Mouse (Mus musculus) gastrocnemius, postnatal 10 days (tissue): Measurements from ENCODE around the gene Pawr. TPM values are rescaled to one million over a fixed set of nuclear protein-coding genes. Genes with fewer than 3 reads are reported as not detected.
"Not testable (repeated sequence)": the region's sequence is repeated elsewhere in the genome, so short reads cannot be mapped to it uniquely, and the experiment has no call there.

ENCODE experiments used
- DNase-seq: peaks from one replicate; pipeline ENCODE4 v3.0.0; 2021; ENCODE audit warnings: mixed read lengths
- total RNA-seq, 2 experiments: library from RNA; stranded (reverse); gene quantifications; 2 replicates each; pipeline ENCODE4 v1.2.3; 2021

Gene Pawr
- total RNA-seq, 2 experiments from 2014 or later: 1.7 to 2.2 TPM

DNA sequence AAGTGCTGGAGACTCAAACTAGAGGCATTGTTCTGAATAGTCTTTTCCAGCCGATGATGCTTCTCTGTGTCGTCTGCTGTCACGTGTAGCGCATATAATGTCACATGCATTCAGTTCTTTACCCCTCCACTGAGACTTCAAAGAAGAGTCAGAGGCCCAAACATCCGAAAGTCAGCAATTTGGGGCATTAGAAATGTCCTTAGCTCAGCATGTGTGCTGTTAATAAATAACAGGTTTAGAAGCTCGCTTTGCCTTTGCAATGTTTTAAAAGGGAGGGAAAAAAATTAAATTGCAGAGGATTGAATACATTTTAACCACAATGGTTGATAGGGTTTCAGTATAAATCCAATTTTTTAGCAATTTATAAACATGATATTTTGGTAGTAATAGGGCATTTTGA lies 18.1 kb upstream of the Pawr start:
- no peak for DNase-seq

DNA sequence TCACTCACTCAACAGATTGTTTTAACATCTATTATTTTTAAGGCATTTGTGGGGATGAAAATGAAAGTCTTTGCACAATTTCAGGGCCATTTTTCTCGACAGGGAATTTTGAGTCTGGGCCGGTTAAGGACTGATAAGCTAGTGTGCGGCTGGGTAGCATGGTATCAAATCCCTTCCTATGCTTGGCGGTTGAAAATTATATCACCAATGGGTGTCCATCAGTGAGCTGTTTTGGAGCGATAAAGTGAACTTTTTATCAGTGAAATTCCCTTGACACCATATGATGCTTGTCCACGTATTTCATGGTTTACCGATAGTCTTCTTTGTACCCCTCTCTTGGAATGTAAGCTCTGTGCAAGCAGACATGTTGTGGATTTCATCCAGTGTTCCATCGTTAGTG lies 17.5 kb upstream of the Pawr start:
- no peak for DNase-seq

DNA sequence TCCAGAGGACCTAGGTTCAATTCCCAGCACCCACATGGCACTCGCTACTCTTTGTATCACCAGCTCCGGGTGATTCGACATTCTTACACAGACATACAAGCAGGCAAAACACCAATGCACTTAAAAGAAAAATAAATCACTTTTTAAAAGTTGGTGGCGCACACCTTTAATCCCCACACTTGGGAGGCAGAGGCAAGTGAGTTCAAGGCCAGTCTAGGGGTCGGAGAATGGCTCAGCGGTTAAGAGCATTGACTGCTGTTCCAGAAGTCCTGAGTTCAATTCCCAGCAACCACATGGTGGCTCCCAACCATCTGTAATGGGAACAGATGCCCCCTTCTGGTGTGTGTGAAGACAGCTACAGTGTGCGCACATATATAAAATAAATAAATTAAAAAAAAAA lies 16.7 kb upstream of the Pawr start:
- no peak for DNase-seq

DNA sequence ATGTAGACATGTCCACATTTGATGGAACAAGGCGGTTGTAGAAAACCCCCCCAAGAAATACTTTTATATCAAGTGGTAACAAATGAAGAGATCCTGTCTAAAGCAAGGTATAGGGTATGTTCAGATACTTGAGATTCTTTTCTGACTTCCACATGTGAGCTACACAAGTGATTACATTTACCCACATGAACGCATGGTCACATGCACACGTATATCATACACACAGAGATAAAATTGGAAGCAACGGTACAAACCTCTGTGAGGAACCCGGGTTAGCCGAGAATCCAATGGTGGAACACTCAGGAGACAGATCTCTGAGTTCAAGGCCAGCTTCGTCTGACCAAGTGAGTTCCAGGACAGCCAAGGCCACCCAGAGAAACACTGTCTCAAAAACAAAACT lies 3.6 kb upstream of the Pawr start:
- no peak for DNase-seq

DNA sequence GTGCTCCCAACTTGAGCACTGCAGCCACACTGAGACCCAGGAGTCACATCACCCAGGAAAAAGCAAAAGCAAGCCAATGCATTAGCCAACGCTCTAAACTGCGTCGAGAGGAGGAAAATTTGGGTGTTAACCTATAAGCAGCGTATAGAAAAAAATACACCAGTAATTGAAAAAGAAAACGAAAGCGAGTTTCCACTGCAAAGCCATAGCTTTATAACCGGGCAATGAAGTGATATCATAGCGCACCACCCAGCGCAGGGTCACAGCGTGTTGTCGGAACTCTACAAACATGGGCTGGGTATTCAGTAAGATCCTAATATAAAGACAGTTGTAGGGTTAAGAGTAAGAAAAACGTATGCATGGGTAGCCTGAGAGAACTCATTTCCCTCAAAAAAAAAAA lies 2.9 kb upstream of the Pawr start:
- DNase-seq: no peak

DNA sequence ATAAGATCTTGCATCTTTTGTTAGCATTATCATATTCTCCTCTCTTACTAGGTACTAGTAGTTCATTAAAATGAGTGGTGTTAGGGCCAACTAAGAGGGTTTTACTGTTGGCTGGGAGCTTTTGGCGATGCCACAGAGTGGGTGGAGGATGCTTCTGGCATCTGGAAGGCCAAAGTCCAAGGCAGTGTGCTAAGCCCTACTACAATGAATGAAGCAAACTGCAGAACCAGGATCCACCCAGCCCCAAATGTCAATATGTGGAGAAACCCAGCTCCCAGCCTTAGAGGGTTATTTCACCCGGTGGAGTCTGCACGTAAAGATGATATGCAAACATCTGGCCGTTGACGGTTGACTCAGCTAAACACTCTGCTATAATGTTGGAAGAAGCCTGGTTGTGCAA lies 2.1 kb upstream of the Pawr start:
- DNase-seq: no peak

DNA sequence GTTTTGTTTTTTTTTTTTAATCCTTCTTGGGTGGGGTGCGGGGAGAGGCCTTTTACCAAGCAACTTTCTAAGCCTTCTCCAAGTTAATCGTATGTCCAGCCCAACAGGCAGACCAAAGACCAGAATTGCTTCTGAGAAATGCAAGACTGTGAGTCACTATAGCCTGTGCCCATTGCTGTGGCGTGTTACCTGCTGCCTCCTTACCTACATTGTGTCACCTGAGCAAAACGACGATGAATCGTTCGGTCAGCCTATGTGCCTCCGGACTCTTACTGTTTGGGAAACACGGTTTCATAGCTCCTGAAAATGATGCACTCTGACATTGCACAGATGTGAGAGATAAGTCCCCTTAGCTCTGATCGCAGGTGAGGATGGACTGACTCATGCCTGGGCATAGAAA lies 957 bp upstream of the Pawr start:
- DNase-seq: no peak

DNA sequence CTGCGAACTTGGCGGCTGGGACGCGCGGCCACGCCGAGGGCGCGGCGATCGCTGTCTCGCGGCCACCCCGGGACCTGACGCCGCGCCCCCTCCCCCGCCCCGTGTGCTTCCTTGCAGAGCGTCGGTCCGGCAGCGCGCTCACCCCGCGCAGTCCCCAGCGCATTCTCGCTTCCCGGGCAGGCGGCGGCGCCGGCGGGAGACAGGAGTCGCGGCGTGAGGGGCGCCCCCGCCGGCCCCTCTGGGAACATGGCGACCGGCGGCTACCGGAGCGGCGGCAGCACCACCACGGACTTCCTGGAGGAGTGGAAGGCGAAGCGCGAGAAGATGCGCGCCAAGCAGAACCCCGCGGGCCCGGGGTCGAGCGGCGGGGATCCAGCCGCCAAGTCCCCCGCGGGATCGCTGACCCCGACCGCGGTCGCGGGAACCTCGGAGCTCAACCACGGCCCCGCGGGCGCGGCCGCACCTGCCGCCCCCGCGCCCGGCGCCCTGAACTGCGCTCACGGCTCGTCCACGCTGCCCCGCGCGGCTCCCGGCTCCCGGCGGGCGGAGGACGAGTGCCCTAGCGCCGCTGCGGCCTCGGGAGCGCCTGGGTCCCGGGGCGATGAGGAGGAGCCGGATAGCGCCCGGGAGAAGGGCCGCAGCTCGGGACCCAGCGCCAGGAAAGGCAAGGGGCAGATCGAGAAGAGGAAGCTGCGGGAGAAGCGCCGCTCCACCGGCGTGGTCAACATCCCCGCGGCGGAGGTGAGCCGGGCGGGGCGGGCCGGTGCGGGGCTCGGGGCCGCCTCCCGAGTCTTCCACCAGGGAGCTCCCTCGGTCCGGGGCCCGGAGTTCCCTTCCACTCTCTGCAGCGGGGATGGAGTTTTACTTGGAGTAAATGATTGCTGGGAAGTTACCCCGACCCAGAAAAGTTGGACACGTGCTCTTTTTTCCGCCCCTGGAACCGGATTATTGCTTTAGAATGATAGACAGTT lies 935 bp downstream of the Pawr start:
- DNase-seq: peak; percentile 53

DNA sequence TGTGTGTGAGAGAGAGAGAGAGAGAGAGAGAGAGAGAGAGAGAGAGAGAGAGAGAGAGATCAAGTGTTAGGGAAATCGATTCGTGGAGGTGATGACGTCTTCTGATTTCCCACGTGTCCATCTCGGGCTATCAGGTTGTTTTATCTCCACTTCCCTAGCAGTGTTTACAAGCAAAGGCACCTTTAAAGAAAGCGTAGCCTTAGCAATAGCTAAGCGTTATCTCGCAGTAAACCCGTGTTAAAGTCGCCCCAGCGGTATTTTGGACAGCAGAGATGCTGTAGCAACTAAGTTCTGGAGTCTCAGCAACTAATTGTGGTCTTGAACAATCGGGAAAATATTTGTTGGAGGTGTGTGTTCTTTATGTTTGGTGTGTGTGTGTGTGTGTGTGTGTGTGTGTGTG lies 1.7 kb downstream of the Pawr start:
- no peak for DNase-seq

DNA sequence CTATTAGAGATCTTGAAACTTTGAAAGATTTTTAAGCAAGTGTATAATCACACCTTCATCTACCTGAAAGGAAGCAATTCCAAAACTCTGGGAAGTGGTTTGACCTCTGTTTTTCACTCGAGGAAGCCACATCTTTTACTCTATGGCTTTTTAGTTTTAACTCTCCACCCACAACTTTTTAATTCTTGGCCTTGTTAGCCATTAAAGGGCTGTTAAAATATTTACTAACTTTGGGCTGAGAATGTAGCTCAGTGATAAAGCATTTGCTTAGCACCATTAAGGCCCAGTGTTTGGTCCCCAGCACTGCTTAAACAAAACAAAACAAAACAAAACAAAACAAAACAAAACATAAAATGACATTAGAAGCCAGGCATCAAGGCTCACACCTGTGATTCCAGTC lies 2.2 kb downstream of the Pawr start:
- no peak for DNase-seq

DNA sequence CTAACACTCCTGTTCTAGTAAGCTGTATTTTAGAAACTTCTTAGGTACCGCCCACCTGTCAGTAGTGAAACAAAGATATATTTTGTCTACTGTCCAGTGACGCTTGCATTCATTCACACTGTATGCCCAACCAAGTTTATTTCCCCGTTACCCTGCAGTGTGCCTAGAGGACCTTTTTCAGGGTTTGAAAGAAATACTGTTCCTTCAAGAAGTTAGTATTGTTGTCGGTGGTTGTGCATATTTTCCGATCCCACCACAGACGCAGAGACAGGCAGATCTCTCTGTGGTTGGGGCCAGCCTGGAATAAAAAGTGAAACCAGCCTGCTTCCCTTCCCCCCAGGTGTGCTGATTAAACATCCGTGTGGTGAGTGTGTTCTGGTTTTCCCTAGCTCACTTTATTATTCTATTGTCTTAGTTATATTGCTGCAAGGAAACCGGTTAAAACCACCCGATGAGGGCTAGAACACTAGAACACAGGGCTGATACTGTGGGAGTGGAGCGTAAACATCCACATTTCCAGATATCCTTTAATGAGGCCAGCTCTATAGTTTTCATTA lies 3.9 kb downstream of the Pawr start:
- no peak for DNase-seq

DNA sequence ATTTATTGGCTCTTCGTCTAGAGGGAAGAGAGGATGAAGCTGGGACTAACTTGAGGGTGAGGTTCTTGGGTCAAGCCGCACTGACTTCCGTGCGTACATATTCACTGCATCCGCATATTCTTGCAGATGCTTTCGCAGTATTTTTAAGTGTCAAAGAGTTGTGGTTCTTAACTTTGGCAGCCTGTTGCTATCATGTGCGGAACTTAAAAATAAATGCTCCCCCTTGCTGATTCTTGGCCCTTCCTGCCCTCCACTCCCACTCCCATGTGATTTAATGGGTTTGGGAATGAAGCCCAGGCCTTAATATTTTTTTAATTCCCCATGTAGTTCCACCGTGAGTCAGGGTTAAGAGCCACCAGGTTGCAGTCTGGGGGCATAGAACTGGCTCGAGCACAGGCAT lies 4.7 kb downstream of the Pawr start:
- no peak for DNase-seq

DNA sequence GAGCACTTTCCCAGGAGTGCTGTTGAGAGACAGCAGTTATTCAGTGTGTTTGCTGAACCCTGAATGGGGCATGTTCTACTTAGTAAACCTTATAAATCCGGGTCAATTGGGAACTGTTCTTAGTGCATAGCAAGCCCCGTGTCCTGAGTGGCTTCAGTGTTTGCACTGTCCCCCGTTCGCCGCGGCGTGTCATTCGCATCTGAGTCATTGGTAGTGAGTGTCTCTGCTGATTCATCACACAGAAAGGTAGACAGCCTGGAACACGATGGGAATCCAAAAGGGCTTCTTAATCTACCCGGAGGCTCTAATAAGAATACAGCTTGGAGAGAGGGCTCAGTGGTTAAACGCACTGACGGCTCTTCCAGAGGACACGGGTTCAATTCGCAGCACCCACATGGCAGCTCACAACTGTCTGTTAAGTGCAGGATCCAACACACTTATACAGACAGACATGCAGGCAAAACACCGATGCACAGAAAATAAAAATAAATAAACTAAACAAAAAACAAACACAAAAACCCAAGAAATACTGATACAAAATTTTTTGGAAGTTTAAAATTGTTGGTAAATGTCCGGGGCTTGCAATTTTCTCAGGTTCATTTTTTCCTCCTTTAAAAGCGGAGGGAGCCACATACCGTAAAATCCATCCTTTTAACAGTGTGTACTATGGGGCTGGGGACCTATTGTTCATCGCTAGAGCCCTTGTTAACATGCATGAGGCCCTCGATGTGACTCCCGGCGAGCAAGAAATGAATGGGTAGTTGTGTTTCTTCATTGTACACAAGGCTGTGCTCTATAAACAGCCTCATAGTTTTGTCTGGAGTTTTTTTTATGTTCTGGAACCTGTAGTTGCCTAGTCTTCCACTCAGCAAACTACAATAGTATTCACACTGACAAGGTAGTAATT lies 6.4 kb downstream of the Pawr start:
- no peak for DNase-seq

DNA sequence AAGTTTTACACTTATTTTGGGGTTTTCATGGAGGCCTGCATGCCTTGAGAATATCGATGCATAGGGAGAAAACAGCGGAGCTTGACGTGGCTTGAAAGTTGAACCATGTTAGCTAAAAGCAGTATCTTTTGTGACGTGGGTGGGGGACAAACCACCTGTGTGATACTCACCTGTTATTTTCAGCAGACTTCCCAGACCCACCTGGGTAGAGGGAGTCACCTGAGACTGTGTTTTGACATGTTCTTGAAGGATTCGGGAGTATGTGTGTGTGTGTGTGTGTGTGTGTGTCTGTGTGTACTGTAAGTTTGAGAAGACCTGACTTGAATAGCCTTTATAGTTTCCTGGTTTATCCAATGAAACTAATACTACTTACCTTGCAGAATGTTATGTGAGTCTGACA lies 7.2 kb downstream of the Pawr start:
- DNase-seq: no peak

DNA sequence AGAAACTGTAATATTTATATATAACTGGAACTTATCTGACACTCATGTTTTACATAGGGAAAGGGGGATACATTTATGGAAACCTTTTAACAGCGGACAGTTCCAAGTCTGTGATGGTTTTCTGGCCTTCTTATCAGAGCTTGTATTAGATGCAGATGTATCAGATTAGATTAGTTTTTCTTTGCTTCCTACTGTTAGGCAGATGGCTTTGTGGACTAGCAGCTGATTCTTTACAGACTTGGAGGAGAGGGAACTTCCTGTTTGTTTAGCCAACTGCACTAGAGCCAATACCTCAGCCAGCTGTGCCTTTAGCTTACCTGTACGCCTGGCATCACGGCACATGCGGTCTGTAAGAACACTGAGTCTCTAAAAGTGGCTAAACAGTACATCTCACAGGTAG lies 8.0 kb downstream of the Pawr start:
- DNase-seq: no peak

DNA sequence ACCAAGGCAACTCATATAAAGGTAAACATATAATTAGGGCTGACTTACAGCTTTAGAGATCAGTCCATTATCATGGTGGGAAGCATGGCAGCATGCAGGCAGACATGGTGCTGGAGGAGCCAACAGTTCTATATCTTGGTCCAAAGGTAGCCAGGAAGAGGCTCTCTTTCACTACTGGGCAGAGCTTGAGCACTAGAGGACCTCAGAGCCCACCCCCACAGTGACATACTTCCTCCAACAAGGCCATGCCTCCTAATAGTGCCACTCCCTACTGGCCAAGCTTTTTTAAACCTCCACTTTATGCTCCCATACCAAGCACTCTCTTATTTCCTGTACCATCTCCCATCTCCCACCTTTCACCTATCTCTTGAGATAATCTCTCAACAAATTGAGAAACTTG lies 11.8 kb downstream of the Pawr start:
- no peak for DNase-seq

DNA sequence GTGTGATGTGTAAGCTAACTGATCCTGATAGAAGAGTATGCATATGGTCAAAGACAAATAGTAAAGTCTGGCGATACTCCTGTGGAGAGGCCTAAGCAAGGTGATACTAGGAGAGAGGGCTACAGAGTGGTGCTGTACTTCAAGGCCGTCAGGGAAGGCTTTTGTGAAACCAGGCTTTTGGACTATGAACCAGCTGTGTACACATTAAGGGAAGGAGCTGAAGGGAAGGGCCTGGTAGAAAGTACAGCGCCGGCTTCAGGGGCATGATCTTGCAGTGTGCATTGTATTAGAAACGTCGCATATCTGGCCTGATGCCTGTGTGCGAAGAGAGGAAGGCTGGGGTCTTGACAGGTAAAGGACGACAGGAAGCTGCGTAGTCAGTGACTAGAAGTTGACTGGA lies 13.2 kb downstream of the Pawr start:
- no peak for DNase-seq

DNA sequence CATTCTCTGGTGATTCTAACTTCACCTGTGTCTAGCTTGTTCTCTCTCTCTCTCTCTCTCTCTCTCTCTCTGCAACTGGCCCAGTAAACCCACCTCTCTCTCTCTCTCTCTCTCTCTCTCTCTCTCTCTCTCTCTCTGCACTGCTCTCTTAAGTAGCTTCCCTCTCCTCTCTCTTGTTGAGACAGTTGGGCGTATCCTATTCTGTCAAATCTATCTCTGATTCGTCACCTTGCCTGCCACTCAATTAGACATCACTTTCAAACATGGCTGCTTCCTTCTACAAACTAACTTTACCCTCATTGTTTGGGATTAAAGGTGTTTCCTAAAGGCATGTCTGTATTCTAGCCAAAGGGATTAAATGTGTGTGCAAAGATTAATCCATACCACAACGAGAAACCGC lies 14.4 kb downstream of the Pawr start:
- DNase-seq: not testable (repeated sequence)

DNA sequence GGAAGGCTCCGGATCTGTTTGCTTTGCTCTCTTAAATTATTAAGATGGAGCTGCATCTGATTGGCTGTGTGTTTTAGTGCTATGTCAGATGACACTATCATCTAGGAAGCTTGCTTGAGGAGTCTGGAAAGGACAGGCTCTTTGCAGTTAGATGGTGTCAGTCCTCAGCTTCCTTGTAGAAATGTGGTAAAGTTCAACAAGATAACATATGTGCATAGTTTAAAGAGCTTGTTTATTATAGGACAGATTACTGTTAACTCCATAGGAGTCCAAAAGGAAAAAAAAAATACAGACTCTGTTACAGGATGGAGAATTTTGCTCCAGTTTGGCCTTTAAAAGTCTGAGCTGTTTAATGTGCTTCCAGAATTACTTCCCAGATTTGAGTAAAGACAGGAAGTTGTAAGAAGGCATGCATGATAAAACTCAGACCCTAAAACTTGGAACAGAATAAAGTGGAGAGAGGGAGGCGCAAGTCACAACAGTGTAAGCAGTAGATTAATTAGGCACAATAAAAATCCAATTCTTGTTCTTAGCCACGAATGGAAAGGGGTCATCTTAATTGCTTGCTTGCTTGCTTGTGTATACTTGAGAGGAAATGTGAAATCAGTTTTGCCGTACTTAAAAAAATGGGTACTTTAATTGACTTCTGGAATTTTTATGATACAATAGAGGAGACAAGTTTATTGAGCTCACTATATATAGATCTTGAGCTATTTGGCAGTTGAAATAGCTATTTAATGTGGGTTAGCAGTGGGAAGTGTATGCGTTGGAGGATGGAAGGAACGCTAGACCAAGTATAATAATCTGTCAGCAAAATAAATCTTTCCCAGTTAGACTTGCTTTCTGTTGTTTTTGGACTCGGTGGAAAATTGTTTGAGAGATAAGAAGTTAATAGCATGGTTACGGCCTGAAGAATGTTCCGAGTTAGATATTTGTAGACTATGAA lies 18.5 kb downstream of the Pawr start:
- no peak for DNase-seq

DNA sequence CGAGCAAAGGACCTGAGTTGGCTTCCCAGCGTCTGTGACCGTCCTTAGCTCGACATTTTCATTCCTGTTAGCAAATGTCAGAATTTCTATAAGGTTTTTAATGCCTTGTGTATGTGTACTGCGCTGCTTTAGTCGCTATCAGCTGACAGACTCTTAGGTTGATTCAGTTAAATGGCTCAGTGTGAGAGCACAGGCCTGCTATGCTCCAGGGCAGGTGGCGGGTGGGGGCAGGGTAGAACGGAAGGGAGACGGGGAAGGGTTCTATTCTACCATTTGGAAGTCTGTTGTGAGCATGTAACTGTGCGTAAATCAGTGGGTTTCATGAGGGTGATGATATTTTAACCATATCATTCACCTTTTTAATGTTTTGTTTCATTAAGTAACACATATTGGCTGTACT lies 21.0 kb downstream of the Pawr start:
- DNase-seq: no peak

DNA sequence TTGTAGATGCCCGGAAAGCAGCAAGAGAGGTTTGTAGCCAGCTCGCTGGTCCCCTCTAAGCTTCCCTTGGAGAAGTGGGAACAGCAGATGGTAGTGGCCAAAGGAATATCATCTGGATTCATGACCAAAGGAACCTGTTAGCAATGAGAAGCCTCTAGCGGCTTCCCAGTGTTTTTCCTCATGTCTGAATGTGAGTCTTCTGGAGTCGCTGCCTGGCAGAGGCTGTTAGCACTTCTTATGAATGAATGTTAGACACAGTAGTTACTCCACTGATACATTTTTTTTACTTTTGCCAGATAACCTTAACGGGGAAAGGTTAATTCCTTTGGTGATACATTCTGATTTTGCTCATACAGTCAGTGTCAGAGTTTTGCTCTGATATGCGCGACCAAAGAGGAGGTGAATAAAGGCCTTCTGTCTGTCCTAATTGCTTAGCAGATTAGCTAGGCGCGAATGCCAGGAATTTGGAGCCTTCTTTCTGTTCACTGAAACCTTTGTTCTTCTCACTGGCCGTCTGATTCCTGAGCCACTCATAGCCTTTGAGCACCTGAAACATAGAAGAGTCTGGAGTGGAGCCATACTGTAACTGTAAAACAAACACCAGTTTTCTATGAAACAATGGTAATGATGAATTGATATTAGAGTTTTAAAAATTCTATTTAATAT lies 22.9 kb downstream of the Pawr start:
- DNase-seq: no peak
